Mouse (Mus musculus): ENCODE results near the gene Mepe. TPM values are rescaled to one million over a fixed set of nuclear protein-coding genes. Genes with fewer than 3 reads are reported as not detected.

Gene Mepe
- total and polyA plus RNA-seq, 2 experiments from 2014 or later: not detected

GRCm38 (mm10) chr5:104345241-104345630 lies 20.1 kb downstream of the Mepe start:
- DNase-seq (ENCODE audit: low spot score) (no peak), ATAC-seq (no peak)
- H3K4me3 ChIP-seq (ENCODE audit: low read length): no peak overlapping the region
- TF ChIP-seq CTCF (IDR thresholded peaks at IDR 0.05; ENCODE audit: low read depth): no peak
- 80% methylated on average over 6 of the region's 6 CpGs for WGBS
- no peaks in the 10 kb centered on the region for H3K9me3 ChIP-seq (ENCODE audit: low read length)
- no peak overlapping the region for H3K9ac ChIP-seq (replicated peaks; ENCODE audit: low read length)
- no peaks in the 10 kb centered on the region for H3K36me3 ChIP-seq (ENCODE audit: insufficient read depth, low read length)
- no peak overlapping the region for H3K4me2 ChIP-seq (ENCODE audit: low read depth, low read length)
- H3K4me1 ChIP-seq (ENCODE audit: insufficient read depth, low read length): no peaks in the 10 kb centered on the region
- no peaks in the 10 kb centered on the region for H3K27me3 ChIP-seq (ENCODE audit: insufficient read depth, low read length)
- H3K27ac ChIP-seq: no peak overlapping the region

- no peak for ATAC-seq
- TF ChIP-seq CTCF (IDR thresholded peaks at IDR 0.05; ENCODE audit: low read depth): no peak
- Histone ChIP-seq H3K9me3 (ENCODE audit: low read length) (no peaks in the 10 kb centered on the region), H3K4me2 (ENCODE audit: low read depth, low read length) (no peak overlapping the region), H3K9ac (replicated peaks; ENCODE audit: low read length) (no peak overlapping the region), H3K4me1 (ENCODE audit: insufficient read depth, low read length) (no peaks in the 10 kb centered on the region), H3K4me3 (ENCODE audit: low read length) (no peak overlapping the region), H3K36me3 (ENCODE audit: insufficient read depth, low read length) (no peaks in the 10 kb centered on the region), H3K27ac (no peak overlapping the region), H3K27me3 (ENCODE audit: insufficient read depth, low read length) (no peaks in the 10 kb centered on the region)
- 45% methylated on average over 1 of the region's 1 CpGs for WGBS
- no peak for DNase-seq (ENCODE audit: low spot score)
These were observed 25.9 kb downstream of the Mepe start for GRCm38 (mm10) chr5:104351041-104351440.

- DNase-seq (ENCODE audit: low spot score) (no peak), ATAC-seq (no peak)
- H3K4me2 ChIP-seq (ENCODE audit: low read depth, low read length): no peak overlapping the region
- 75% methylated on average over 5 of the region's 5 CpGs for WGBS
- no peak overlapping the region for H3K9ac ChIP-seq (replicated peaks; ENCODE audit: low read length)
- H3K4me3 ChIP-seq (ENCODE audit: low read length): no peak overlapping the region
- no peak overlapping the region for H3K27ac ChIP-seq
- no peaks in the 10 kb centered on the region for H3K9me3 ChIP-seq (ENCODE audit: low read length)
- no peaks in the 10 kb centered on the region for H3K4me1 ChIP-seq (ENCODE audit: insufficient read depth, low read length)
- TF ChIP-seq CTCF (IDR thresholded peaks at IDR 0.05; ENCODE audit: low read depth): no peak
- no peaks in the 10 kb centered on the region for H3K27me3 ChIP-seq (ENCODE audit: insufficient read depth, low read length)
- no peaks in the 10 kb centered on the region for H3K36me3 ChIP-seq (ENCODE audit: insufficient read depth, low read length)
These were observed 26.7 kb downstream of the Mepe start for GRCm38 (mm10) chr5:104351874-104352273.

- no peak for ATAC-seq
- H3K4me2 ChIP-seq (ENCODE audit: low read depth, low read length): no peak overlapping the region
These were observed 32.4 kb downstream of the Mepe start for GRCm38 (mm10) chr5:104357575-104357974.

GRCm38 (mm10) chr5:104358592-104358991 lies 33.5 kb downstream of the Mepe start:
- no peak for TF ChIP-seq CTCF (IDR thresholded peaks at IDR 0.05; ENCODE audit: low read depth)
- H3K4me2 ChIP-seq (ENCODE audit: low read depth, low read length): no peak overlapping the region
- H3K27ac ChIP-seq: no peak overlapping the region
- no peak overlapping the region for H3K4me3 ChIP-seq (ENCODE audit: low read length)
- DNase-seq (ENCODE audit: low spot score): no peak
- WGBS: 57% methylated on average over 7 of the region's 7 CpGs
- no peaks in the 10 kb centered on the region for H3K4me1 ChIP-seq (ENCODE audit: insufficient read depth, low read length)
- H3K9me3 ChIP-seq (ENCODE audit: low read length): no peaks in the 10 kb centered on the region
- H3K9ac ChIP-seq (replicated peaks; ENCODE audit: low read length): no peak overlapping the region
- no peak for ATAC-seq
- no peaks in the 10 kb centered on the region for H3K27me3 ChIP-seq (ENCODE audit: insufficient read depth, low read length)
- H3K36me3 ChIP-seq (ENCODE audit: insufficient read depth, low read length): no peaks in the 10 kb centered on the region

More at GRCm38 (mm10) chr5:104357575-104357974, 32.4 kb downstream of the Mepe start:
- 84% methylated on average over 5 of the region's 5 CpGs for WGBS
- no peak overlapping the region for H3K27ac ChIP-seq
- no peak for DNase-seq (ENCODE audit: low spot score)
- H3K4me3 ChIP-seq (ENCODE audit: low read length): no peak overlapping the region
- H3K9ac ChIP-seq (replicated peaks; ENCODE audit: low read length): no peak overlapping the region
- TF ChIP-seq CTCF (IDR thresholded peaks at IDR 0.05; ENCODE audit: low read depth): no peak
- H3K9me3 ChIP-seq (ENCODE audit: low read length): no peaks in the 10 kb centered on the region
- no peaks in the 10 kb centered on the region for H3K4me1 ChIP-seq (ENCODE audit: insufficient read depth, low read length)
- H3K27me3 ChIP-seq (ENCODE audit: insufficient read depth, low read length): no peaks in the 10 kb centered on the region
- H3K36me3 ChIP-seq (ENCODE audit: insufficient read depth, low read length): no peaks in the 10 kb centered on the region

- Histone ChIP-seq H3K27ac (no peak overlapping the region), H3K27me3 (ENCODE audit: insufficient read depth, low read length) (no peaks in the 10 kb centered on the region), H3K4me2 (ENCODE audit: low read depth, low read length) (no peak overlapping the region), H3K9me3 (ENCODE audit: low read length) (no peaks in the 10 kb centered on the region), H3K4me1 (ENCODE audit: insufficient read depth, low read length) (no peaks in the 10 kb centered on the region), H3K36me3 (ENCODE audit: insufficient read depth, low read length) (no peaks in the 10 kb centered on the region), H3K4me3 (ENCODE audit: low read length) (no peak overlapping the region), H3K9ac (replicated peaks; ENCODE audit: low read length) (no peak overlapping the region)
- 76% methylated on average over 6 of the region's 6 CpGs for WGBS
- DNase-seq (ENCODE audit: low spot score) (no peak), ATAC-seq (no peak)
- TF ChIP-seq CTCF (IDR thresholded peaks at IDR 0.05; ENCODE audit: low read depth): no peak
These were observed 34.1 kb downstream of the Mepe start for GRCm38 (mm10) chr5:104359257-104359656.

- ATAC-seq: no peak
- Histone ChIP-seq H3K27ac (no peak overlapping the region), H3K4me2 (ENCODE audit: low read depth, low read length) (no peak overlapping the region), H3K4me3 (ENCODE audit: low read length) (no peak overlapping the region), H3K4me1 (ENCODE audit: insufficient read depth, low read length) (no peaks in the 10 kb centered on the region), H3K27me3 (ENCODE audit: insufficient read depth, low read length) (no peaks in the 10 kb centered on the region), H3K9me3 (ENCODE audit: low read length) (no peaks in the 10 kb centered on the region), H3K9ac (replicated peaks; ENCODE audit: low read length) (no peak overlapping the region), H3K36me3 (ENCODE audit: insufficient read depth, low read length) (no peaks in the 10 kb centered on the region)
- no peak for DNase-seq (ENCODE audit: low spot score)
- no peak for TF ChIP-seq CTCF (IDR thresholded peaks at IDR 0.05; ENCODE audit: low read depth)
- 69% methylated on average over 5 of the region's 5 CpGs for WGBS
These were observed 45.5 kb downstream of the Mepe start for GRCm38 (mm10) chr5:104370580-104370979.

Measured in hindbrain, postnatal 0 days (tissue).